Comparison of ENCODE assay signal across 12 mouse cellular contexts in genomic region chr8:8653343-8653742, GRCm38 (mm10). TPM values are rescaled to one million over a fixed set of nuclear protein-coding genes. Genes with fewer than 3 reads are reported as not detected.
DNase-seq lines count a peak whose midpoint lies in the region; ATAC-seq and TF ChIP-seq lines count a peak whose summit lies in the region.
"Had no signal": no experiment of that assay in that cellular context is flagged by ENCODE, and none has a peak within 500 bp of the region (broad histone marks: within the 10 kb centered on the region; RNA-seq: fewer than 3 reads in every experiment).

No protein-coding gene starts in this region.

- TF ChIP-seq CTCF in heart, postnatal 0 days (IDR thresholded peaks at IDR 0.05; ENCODE audit: low read depth), result peak; percentile 16; the same call in 1 of the 2 replicates
- TF ChIP-seq CTCF in forebrain, postnatal 0 days (IDR thresholded peaks at IDR 0.05; ENCODE audit: low read depth), result 0 out of 2 replicates have a peak, but pooled peaks have one; percentile 18

- H3K4me3 ChIP-seq in heart, postnatal 0 days (ENCODE audit: low read depth, low read length), result no peak overlapping the region
- H3K4me3 ChIP-seq in forebrain, postnatal 0 days (ENCODE audit: low read depth, low read length), result peak overlapping the region; percentile 93
- no peak overlapping the region for H3K4me3 ChIP-seq in limb, embryonic 15.5 days

- no peaks in the 10 kb centered on the region for H3K36me3 ChIP-seq in heart, postnatal 0 days (replicated peaks; ENCODE audit: control insufficient read depth, insufficient read depth, low read length)
- H3K36me3 ChIP-seq in forebrain, postnatal 0 days (ENCODE audit: insufficient read depth), result 0 out of 2 replicates have a peak, but pooled peaks cover 2% of the 10 kb centered on the region
- H3K36me3 ChIP-seq in limb, embryonic 15.5 days, result 0 out of 2 replicates have a peak, but pooled peaks cover 3% of the 10 kb centered on the region

- H3K4me2 ChIP-seq in heart, postnatal 0 days (ENCODE audit: low read depth, low read length), result peak overlapping the region; percentile 96
- H3K4me2 ChIP-seq in forebrain, postnatal 0 days (ENCODE audit: low read depth), result peak overlapping the region; percentile 82
- H3K4me2 ChIP-seq in limb, embryonic 15.5 days, result 0 out of 2 replicates have a peak overlapping the region, but pooled peaks have one; percentile 8

- WGBS in heart, postnatal 0 days, result 48% methylated on average over 5 of the region's 5 CpGs
- WGBS in forebrain, postnatal 0 days, result 19% methylated on average over 5 of the region's 5 CpGs
- 50% methylated on average over 5 of the region's 5 CpGs for WGBS in limb, embryonic 15.5 days

- TF ChIP-seq EP300 in heart, postnatal 0 days (IDR thresholded peaks at IDR 0.05; ENCODE audit: low read depth), result no peak

- peaks cover 21% of the 10 kb centered on the region; the same call in 1 of the 2 replicates for H3K4me1 ChIP-seq in heart, postnatal 0 days (ENCODE audit: control insufficient read depth, insufficient read depth)
- peaks cover 59% of the 10 kb centered on the region for H3K4me1 ChIP-seq in forebrain, postnatal 0 days (ENCODE audit: insufficient read depth)
- H3K4me1 ChIP-seq in limb, embryonic 15.5 days, result peaks cover 78% of the 10 kb centered on the region

- no peaks in the 10 kb centered on the region for H3K9me3 ChIP-seq in heart, postnatal 0 days (replicated peaks; ENCODE audit: control insufficient read depth, low read length)
- H3K9me3 ChIP-seq in forebrain, postnatal 0 days (ENCODE audit: low read length), result no peaks in the 10 kb centered on the region
- H3K9me3 ChIP-seq in limb, embryonic 15.5 days, result no peaks in the 10 kb centered on the region

- H3K27ac ChIP-seq in heart, postnatal 0 days (ENCODE audit: low read depth), result no peak overlapping the region
- H3K27ac ChIP-seq in forebrain, postnatal 0 days (ENCODE audit: low read depth, low read length), result peak overlapping the region; percentile 72
- H3K27ac ChIP-seq in limb, embryonic 15.5 days, result 0 out of 2 replicates have a peak overlapping the region, but pooled peaks have one; percentile 2

- no peak for DNase-seq in heart, postnatal 0 days (ENCODE audit: low spot score)
- no peak for DNase-seq in heart, adult 18-20 months
- DNase-seq in forebrain, postnatal 0 days, result no peak
- no peak for DNase-seq in thymus, postnatal 25 days
- no peak for DNase-seq in urinary bladder, postnatal 4 days (ENCODE audit: low spot score in 2 of 2)
- no peak for DNase-seq in ovary, postnatal 10 days (ENCODE audit: low spot score)
- DNase-seq: layer of hippocampus, postnatal 36 days; lung, adult 18-20 months had no signal

- ATAC-seq in heart, postnatal 0 days (ENCODE audit: insufficient read depth, low read depth), result no peak
- ATAC-seq in common myeloid progenitor, adult 5-6 weeks (replicated peaks; ENCODE audit: low read depth, poor library complexity, severe bottlenecking), result peak; percentile 55
- ATAC-seq in forebrain, postnatal 0 days, result no peak
- ATAC-seq in limb, embryonic 15.5 days (ENCODE audit: insufficient number of reproducible peaks, low FRiP score, low TSS enrichment, low read depth), result no peak
- ATAC-seq: inflammation-experienced regulatory T-cells, adult 6 months; Patski had no signal

- no peak overlapping the region for H3K9ac ChIP-seq in heart, postnatal 0 days (replicated peaks; ENCODE audit: low read depth, low read length)
- H3K9ac ChIP-seq in forebrain, postnatal 0 days, result peak overlapping the region; percentile 87
- H3K9ac ChIP-seq in limb, embryonic 15.5 days, result no peak overlapping the region

- H3K27me3 ChIP-seq in heart, postnatal 0 days (ENCODE audit: control insufficient read depth, insufficient read depth, low read length), result no peaks in the 10 kb centered on the region
- no peaks in the 10 kb centered on the region for H3K27me3 ChIP-seq in forebrain, postnatal 0 days (ENCODE audit: insufficient read depth, low read length)
- no peaks in the 10 kb centered on the region for H3K27me3 ChIP-seq in limb, embryonic 15.5 days
- H3K27me3 ChIP-seq: Patski had no signal

RNA-seq across cellular contexts. Expression of gene Efnb2, which starts 7.7 kb away (rescaled TPM):
- 13.8 and 16.9 TPM in 2 replicates for total RNA-seq in heart, postnatal 0 days (2014; rRNA removed; ENCODE audit: low replicate concordance)
- polyA plus RNA-seq in heart, postnatal 0 days (2015; fragmentation: Nextera tagmentation; extraction: Ambion mirVana), result 6.2 and 6.8 TPM in 2 replicates
- 10 to 100 TPM; 12.3 to 13.9 TPM for total RNA-seq in heart, adult 18-20 months (2021)
- total RNA-seq in common myeloid progenitor, adult 5-6 weeks (2017), result 0.09 and 0.39 TPM in 2 replicates
- 50.9 and 53.5 TPM in 2 replicates for total RNA-seq in forebrain, postnatal 0 days (2014; rRNA removed)
- polyA plus RNA-seq in forebrain, postnatal 0 days (2015; fragmentation: Nextera tagmentation; extraction: Ambion mirVana), result 29.5 and 29.6 TPM in 2 replicates
- 20.8 and 29.9 TPM in 2 replicates for polyA plus RNA-seq in limb, embryonic 15.5 days (2015; fragmentation: Nextera tagmentation; extraction: Ambion mirVana)

RNA-seq across cellular contexts. Expression of gene Arglu1, which starts 37.0 kb away (rescaled TPM):
- total RNA-seq in heart, postnatal 0 days (2014; rRNA removed; ENCODE audit: low replicate concordance), result 35.7 and 38.6 TPM in 2 replicates
- 62.6 and 68.0 TPM in 2 replicates for polyA plus RNA-seq in heart, postnatal 0 days (2015; fragmentation: Nextera tagmentation; extraction: Ambion mirVana)
- total RNA-seq in heart, adult 18-20 months (2021), result 10 to 100 TPM; 21.2 to 32.0 TPM
- 128 and 137 TPM in 2 replicates for total RNA-seq in common myeloid progenitor, adult 5-6 weeks (2017)
- 115 and 154 TPM in 2 replicates for total RNA-seq in forebrain, postnatal 0 days (2014; rRNA removed)
- 101 and 143 TPM in 2 replicates for polyA plus RNA-seq in forebrain, postnatal 0 days (2015; fragmentation: Nextera tagmentation; extraction: Ambion mirVana)
- 111 and 137 TPM in 2 replicates for polyA plus RNA-seq in limb, embryonic 15.5 days (2015; fragmentation: Nextera tagmentation; extraction: Ambion mirVana)

Comparison
In these comparisons a context has a peak if more than half of its experiments do, and no peak if none do; other contexts are left out.
1. H3K4me2 ChIP-seq: peak in every context shown above with its lines; median percentile 96 in heart, postnatal 0 days; 82 in forebrain, postnatal 0 days; 8 in limb, embryonic 15.5 days.